Mouse (Mus musculus) heart, postnatal 4 days (tissue): ENCODE measurements around the gene Vipr1. TPM values are rescaled to one million over a fixed set of nuclear protein-coding genes. Genes with fewer than 3 reads are reported as not detected.

Source experiments
- DNase-seq: peaks from one replicate; pipeline ENCODE4 v3.0.0; 2021
- total RNA-seq, 2 experiments: library from RNA; stranded (reverse); gene quantifications; 2 replicates each; pipeline ENCODE4 v1.2.3; 2021

Vipr1 gene
- total RNA-seq, 2 experiments from 2014 or later: 0.64 to 2.4 TPM

- DNase-seq: no peak
Observed at GRCm38 (mm10) chr9:121635835-121636576, 6.5 kb upstream of the Vipr1 start.

GRCm38 (mm10) chr9:121639790-121640189 is 2.7 kb upstream of the Vipr1 start:
- no peak for DNase-seq

GRCm38 (mm10) chr9:121641235-121641915 is 1.1 kb upstream of the Vipr1 start:
- no peak for DNase-seq

GRCm38 (mm10) chr9:121642001-121642400 is 515 bp upstream of the Vipr1 start, which contains the start of gene Lyzl4:
Lyzl4 (minus strand) TSS chr9:121642096.
- DNase-seq: peak; percentile 84

DNA sequence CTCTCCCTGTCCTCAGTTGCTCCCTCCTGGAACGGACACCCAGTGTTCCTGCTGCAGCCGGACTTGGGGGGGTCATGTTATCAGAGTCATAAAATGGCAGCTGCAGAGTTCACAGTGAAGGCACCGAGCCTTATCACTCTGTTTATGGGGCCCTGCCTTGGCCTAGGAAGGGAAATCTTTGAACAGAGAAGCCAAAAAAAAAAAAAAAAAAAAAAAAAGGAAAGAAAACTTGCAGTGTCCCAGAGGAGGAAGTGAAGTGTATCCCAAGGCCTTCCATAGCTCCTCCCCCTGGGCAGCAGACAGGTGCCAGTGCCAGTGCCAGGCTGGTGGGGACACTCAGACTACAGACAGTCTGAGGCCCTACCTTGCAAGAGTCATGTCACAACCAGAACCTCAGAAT is 2.3 kb downstream of the Vipr1 start:
- no peak for DNase-seq

DNA sequence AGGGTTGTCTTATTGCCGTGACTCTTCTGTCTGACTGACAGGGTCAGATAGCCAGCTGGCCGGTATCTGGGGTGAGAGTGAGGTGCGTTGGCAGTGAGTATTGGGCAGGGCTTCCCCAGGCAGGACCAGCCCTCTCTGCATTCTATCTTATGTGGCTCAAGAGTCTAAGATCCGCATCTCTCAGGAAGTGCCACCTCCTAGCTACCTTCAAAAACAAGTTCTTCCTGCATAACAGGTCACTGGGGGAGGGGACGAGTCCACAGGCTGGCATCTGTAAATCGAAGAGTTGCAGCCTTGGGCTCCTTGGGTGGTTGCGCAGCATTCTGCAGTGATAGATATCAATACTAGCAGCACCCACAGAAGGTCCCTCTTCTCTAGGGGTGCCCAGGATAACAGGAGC is 4.5 kb downstream of the Vipr1 start:
- DNase-seq: no peak

DNA sequence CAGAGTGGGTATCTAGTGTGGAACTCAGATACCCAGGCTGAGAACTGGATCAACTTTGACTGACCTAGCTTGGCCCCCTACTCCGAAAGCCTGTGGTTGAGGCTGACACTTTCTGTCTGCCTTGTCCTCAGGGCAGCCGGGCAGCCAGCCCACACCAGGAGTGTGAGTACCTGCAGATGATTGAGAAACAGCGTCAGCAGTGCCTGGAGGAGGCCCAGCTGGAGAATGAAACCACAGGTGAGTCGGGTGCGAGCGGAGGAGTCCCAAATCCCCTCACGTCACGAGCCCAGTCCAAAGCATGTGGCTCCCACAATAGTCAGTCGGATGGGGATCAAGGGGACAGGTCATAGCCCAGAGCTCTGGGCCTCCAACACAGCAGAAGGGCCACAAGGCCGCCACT is 11.2 kb downstream of the Vipr1 start:
- DNase-seq: no peak

DNA sequence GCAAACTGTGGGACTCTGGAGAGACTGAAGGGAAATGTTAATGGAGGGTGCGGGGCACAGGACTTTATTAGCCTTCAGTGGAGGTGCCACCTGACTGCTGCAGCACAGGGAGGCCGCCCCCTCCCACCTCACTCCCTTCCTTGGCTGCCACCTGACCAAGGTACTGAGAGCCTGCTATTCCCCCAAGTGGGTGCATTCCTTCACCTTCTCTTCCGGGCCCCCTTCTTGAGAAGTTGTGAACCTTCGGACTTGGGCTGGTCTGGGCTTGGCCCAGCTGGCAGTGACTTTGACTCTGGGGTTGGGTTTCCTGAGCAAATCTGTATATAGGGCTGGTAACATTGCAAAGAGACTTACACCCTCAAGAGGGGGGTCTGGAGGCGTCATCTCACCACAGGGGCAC is 13.8 kb downstream of the Vipr1 start:
- DNase-seq: no peak

GRCm38 (mm10) chr9:121657143-121657542 is 14.6 kb downstream of the Vipr1 start:
- DNase-seq: no peak

- DNase-seq: no peak
Observed at GRCm38 (mm10) chr9:121658248-121658647, 15.7 kb downstream of the Vipr1 start.

GRCm38 (mm10) chr9:121659791-121660190 is 17.3 kb downstream of the Vipr1 start:
- no peak for DNase-seq

DNA sequence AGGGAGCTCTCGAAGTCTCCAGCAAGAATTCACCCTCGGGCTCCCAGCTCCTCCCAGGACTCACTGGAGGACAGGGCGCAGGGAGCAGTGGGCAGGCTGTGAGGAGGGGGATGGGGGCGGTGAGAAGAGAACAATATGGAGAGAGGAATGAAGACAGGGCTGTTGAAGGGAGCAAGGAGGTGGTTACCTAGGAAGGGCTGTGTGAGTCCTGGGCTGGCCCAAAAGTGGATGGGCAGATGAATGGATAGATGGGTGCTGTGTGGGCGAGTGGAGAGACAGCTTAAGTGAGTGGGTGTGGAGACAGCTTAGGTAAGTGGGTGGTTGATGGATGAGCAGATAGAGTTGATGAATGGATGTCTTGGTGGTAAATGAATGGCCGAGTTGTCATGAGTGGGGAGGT is 21.0 kb downstream of the Vipr1 start:
- DNase-seq: no peak

GRCm38 (mm10) chr9:121664104-121664503 is 21.6 kb downstream of the Vipr1 start:
- DNase-seq: no peak

DNA sequence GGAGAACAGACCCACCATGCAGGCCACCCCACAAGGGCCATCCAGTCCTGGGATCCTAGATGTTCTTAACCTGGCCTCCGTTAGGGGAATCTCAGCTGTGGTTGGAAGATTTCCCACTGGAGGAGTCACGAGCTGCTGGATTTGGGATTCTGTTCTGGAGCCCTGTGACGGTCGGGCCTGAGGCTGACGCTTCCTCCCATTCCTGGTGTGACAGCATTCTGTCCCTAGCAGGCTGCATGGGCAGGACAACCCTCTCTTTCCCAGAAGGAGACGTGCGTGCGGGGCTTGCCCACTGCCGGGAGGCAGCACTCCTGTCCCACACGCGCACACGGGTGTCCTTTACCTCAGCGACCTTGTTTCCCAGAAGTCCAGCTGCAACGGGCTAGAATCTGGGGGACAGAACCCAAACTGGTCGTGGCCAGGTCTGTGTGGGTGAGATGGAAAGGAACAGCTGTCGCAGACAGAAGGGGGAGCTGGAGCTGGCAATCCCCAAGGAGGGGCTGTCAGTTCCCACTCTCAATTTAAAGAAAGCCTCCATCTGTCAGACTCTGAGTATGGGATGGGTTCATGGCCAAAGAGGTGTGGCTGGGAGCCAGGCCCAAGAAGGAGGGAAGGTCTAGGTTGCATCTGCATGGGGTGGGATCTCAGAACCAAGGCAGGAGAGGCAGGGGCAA is 24.6 kb downstream of the Vipr1 start:
- peak; percentile 58 for DNase-seq

GRCm38 (mm10) chr9:121667822-121668221 is 25.3 kb downstream of the Vipr1 start:
- DNase-seq: no peak

DNA sequence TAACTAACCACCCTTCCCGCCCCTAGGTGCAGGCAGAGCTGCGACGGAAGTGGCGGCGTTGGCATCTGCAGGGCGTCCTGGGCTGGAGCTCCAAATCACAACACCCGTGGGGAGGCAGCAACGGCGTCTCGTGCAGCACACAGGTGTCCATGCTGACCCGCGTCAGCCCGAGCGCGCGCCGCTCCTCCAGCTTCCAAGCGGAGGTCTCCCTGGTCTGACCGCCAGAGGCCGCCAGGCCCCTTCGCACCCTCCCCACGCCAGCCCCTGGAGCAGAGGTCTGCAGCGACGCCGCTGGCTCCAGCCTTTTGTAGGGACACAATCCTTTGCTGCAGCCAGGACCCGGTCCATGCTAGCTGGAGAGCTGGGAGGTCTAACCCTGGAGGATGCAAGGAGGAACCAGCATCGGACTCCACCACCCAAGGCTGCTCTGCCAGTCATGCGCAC is 26.9 kb downstream of the Vipr1 start:
- peak; percentile 86 for DNase-seq

- peak; percentile 67 for DNase-seq
Observed at GRCm38 (mm10) chr9:121671300-121671699, 28.8 kb downstream of the Vipr1 start.

GRCm38 (mm10) chr9:121672311-121672710 is 29.8 kb downstream of the Vipr1 start:
- DNase-seq: peak; percentile 68

- DNase-seq: no peak
Observed at GRCm38 (mm10) chr9:121673716-121674115, 31.2 kb downstream of the Vipr1 start.

- no peak for DNase-seq
Observed at GRCm38 (mm10) chr9:121675011-121675410, 32.5 kb downstream of the Vipr1 start.

- DNase-seq: no peak
Observed at GRCm38 (mm10) chr9:121675556-121675955, 33.0 kb downstream of the Vipr1 start.

GRCm38 (mm10) chr9:121677069-121677468 is 34.6 kb downstream of the Vipr1 start:
- no peak for DNase-seq

DNA sequence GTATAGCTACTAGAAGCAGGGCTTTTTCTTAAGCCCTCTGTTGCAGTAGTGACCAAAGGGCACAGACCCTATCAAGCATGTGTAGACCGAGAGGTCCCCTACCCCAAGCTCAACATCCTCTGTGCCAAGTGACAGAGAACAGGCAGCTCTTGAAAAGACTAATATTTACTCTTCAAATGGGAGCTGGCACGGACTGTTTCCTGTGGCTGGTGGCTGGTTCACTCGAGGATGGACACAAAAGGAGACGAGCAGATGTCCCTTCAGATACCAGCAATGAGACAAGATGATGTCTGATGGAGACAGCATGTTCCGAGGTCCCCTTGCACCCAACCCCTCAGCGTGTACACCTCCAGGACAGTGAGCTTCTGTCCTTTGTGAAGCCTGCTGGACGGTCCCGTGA is 35.0 kb downstream of the Vipr1 start:
- no peak for DNase-seq
